Mouse (Mus musculus) hematopoietic stem cell, adult 5-6 weeks (primary cell): ENCODE results near the gene Btbd35f30. TPM values are rescaled to one million over a fixed set of nuclear protein-coding genes. Genes with fewer than 3 reads are reported as not detected.
"Not testable (repeated sequence)": the region's sequence is repeated elsewhere in the genome, so short reads cannot be mapped to it uniquely, and the experiment has no call there.

Experiments
- ATAC-seq, 2 experiments: fragments of 125-278 bp in 1 of 2; replicated peaks in 1 of 2; 2 replicates each; pipeline ENCODE4 v1.8.0; 2016 to 2017; ENCODE audit warnings: inconsistent platforms in 2 of 2, mild to moderate bottlenecking in 2 of 2, moderate number of reproducible peaks in 2 of 2, low read depth in 1 of 2, moderate TSS enrichment in 1 of 2; ENCODE audit not compliant: low FRiP score in 2 of 2, poor library complexity in 2 of 2, severe bottlenecking in 2 of 2, insufficient read depth in 1 of 2, low TSS enrichment in 1 of 2
- total RNA-seq: library from RNA; stranded (forward); fragments of 172-1452, 232-1000 nt; gene quantifications from 2 replicates; pipeline ENCODE4 v1.2.3, GENCODE M21; 2017

The Btbd35f30 gene
- not detected in 2 replicates for total RNA-seq

DNA sequence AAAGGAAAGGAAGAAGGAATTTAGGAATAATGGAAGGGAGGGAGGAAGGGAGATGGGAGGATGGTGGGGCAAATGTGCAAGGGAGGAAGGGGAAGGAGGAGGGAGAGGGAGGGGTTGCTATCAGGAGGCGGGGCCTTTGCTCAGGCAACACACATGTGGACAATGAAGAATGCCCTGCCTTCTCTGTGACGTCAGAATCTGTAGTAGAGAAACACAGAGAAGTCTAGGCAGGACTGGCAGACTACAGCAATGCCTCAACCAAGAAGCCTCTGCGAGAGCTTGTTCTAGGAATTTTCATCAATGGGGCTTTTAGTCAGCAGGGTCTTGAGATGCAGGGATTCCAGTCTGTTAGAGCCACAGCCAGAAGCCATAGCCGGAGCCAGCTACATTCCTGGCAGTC lies at the start of gene Btbd35f30:
Gene Btbd35f30 (plus strand): TSS at position 301 of the 400 bp plus-strand sequence.
- not testable (repeated sequence) for ATAC-seq

DNA sequence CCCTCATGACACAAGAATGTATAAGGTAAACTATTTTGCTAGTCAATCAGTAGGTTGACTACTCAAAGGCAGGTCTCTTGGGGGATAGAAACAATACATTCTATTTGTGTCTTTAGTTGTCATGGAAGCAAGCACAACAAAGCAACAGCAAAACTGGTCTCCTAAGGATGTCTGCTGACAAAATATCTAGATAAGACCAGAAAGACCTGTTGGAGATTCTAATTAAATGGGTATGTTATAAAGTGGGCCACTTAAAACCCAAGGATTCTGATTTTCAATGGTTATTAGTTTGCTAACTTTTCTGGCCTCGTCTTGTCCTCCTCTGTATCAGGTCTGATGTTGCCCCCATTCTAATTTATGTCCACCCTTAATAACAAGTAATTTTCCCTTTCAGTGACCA lies 47.0 kb downstream of the Btbd35f30 start, which contains the start of gene Gm21789:
Gene Gm21789 (plus strand): TSS at position 301 of the 400 bp plus-strand sequence.
- not testable (repeated sequence) for ATAC-seq

Other genes starting within 250 kb of the Btbd35f30 start
- not detected in 2 replicates for gene Gm5926, start 243.9 kb upstream of the Btbd35f30 start, total RNA-seq
- gene Btbd35f21, start 168.5 kb upstream of the Btbd35f30 start, total RNA-seq: not detected in 2 replicates
- gene Gm21789, start 47.1 kb downstream of the Btbd35f30 start, total RNA-seq: not detected in 2 replicates
- not detected in 2 replicates for gene Btbd35f5, start 79.3 kb downstream of the Btbd35f30 start, total RNA-seq